Mouse (Mus musculus) small intestine, adult 2 months (tissue): ENCODE results near the gene Defb23.

Source experiments
- CTCF ChIP-seq: fragments of 200-500 bp; IDR thresholded peaks from 2 replicates; pipeline ENCODE4 v1.5.1; 2012; ENCODE audit warnings: low read depth, mild to moderate bottlenecking, control low read depth, inconsistent platforms, low read length, moderate library complexity, mixed read lengths; ENCODE audit not compliant: insufficient replicate concordance, insufficient read length; ENCODE audit errors: extremely low read depth
- POLR2A ChIP-seq: fragments of 200-500 bp; IDR thresholded peaks from 2 replicates; pipeline ENCODE4 v1.6.1; 2012; ENCODE audit warnings: low read depth, mild to moderate bottlenecking, control low read depth, inconsistent platforms, low read length, moderate library complexity

DNA sequence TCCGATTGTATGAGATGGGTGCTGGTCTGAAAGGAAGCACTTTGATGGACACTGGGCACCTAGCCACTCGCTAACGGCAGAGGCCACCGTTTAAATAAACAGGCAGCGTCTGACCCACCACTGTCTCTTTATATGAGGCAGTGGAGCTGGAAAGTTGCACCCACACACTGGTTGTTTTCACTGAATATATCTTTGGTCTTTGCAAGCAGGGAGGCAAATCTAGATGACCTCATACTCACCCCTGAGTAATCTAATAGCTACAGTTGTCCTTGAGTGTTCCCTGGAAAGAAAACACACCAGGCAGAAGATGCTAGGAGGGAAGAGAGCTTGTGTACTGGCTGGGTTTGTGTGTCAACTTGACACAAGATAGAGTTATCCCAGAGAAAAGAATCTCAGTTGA is 17.0 kb downstream of the Defb23 start:
- TF ChIP-seq CTCF (no peak), POLR2A (no peak)
